Mouse (Mus musculus): ENCODE results near the gene Triobp.

Gene Triobp

GRCm38 (mm10) chr15:78947657-78948056, at the start of gene Triobp:
Triobp (plus strand) TSS chr15:78947724.
- peak; percentile 90 for DNase-seq (ENCODE audit: extremely low spot score)

- no peak for DNase-seq (ENCODE audit: extremely low spot score)
Observed at GRCm38 (mm10) chr15:78898507-78899001, 49.0 kb upstream of the Triobp start.

GRCm38 (mm10) chr15:78899409-78899739, 48.1 kb upstream of the Triobp start, which contains the start of gene Gm49510:
Gm49510 (plus strand) TSS chr15:78899667.
- DNase-seq (ENCODE audit: extremely low spot score): no peak

- peak; percentile 74 for DNase-seq (ENCODE audit: extremely low spot score)
Observed at GRCm38 (mm10) chr15:78899740-78900584, 47.6 kb upstream of the Triobp start, which contains the start of gene Sh3bp1. Sh3bp1 (plus strand) TSS chr15:78899768.

GRCm38 (mm10) chr15:78900585-78901421, 46.7 kb upstream of the Triobp start:
- DNase-seq (ENCODE audit: extremely low spot score): no peak

- DNase-seq (ENCODE audit: extremely low spot score): no peak
Observed at GRCm38 (mm10) chr15:78901422-78901789, 46.1 kb upstream of the Triobp start.

DNA sequence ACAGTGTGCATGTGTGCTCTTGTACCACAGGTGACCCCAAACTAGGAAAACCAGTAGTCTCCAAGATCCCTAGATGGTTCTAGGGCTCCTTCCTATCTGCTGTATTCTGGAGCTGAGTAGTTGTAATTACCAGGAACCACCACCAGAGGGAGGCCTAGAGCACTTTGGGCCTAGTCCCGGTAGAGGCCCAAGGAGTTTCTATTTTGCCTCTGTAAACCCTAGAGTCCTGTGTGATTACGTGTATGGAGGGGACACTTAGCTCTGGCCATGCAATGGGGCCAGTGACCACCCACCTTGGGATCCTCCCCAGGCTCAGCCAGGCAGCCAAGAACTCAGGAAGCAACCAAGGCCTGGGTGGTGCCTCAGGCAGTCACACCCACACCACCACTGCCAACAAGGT, 44.3 kb upstream of the Triobp start:
- peak; percentile 78 for DNase-seq (ENCODE audit: extremely low spot score)

DNA sequence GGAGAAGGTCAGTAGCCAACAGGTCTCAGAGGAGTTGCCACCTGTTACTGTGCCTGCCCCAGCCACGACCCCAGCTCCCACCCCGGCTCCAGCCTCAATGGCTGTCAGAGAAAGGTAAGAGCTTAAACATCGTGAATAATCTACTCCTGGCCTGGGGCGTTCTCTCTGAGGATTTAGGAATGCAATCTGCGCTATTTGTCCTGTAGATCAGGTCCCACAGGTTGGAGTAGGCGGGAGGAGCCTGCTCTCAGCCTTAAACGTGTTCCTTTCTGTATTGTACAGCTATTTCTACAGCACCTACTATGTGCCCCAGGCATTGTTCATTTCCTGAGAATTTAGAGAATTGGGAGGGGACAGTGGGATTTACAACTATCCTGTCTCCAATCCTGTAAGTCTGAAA, 39.1 kb upstream of the Triobp start:
- DNase-seq (ENCODE audit: extremely low spot score): no peak

GRCm38 (mm10) chr15:78908982-78909381, 38.5 kb upstream of the Triobp start:
- no peak for DNase-seq (ENCODE audit: extremely low spot score)

DNA sequence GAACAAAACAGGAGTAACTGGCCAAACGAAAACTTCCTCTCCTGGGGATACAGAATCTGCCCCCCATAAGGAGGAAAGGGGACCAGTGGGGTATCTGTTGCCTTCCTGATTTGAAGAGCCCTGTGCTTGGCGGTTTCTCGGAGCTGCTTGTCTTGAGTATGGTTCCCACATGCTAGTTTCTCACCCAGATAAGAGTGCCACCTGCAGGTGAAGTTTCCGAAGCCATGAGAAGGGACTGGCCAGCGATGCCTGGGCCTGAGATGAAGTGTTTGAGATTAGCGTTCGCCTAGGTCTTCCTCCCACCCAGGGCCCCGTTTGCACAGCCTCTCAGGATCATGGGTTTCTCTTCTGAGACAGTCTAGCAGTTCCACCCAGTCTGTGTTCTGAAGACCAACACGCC, 35.5 kb upstream of the Triobp start:
- DNase-seq (ENCODE audit: extremely low spot score): no peak

- peak; percentile 97 for DNase-seq (ENCODE audit: extremely low spot score)
Observed at GRCm38 (mm10) chr15:78913632-78914090, 33.9 kb upstream of the Triobp start, which contains the start of gene Pdxp. Pdxp (plus strand) TSS chr15:78913919.

GRCm38 (mm10) chr15:78914091-78914822, 33.3 kb upstream of the Triobp start:
- DNase-seq (ENCODE audit: extremely low spot score): peak; percentile 51

DNA sequence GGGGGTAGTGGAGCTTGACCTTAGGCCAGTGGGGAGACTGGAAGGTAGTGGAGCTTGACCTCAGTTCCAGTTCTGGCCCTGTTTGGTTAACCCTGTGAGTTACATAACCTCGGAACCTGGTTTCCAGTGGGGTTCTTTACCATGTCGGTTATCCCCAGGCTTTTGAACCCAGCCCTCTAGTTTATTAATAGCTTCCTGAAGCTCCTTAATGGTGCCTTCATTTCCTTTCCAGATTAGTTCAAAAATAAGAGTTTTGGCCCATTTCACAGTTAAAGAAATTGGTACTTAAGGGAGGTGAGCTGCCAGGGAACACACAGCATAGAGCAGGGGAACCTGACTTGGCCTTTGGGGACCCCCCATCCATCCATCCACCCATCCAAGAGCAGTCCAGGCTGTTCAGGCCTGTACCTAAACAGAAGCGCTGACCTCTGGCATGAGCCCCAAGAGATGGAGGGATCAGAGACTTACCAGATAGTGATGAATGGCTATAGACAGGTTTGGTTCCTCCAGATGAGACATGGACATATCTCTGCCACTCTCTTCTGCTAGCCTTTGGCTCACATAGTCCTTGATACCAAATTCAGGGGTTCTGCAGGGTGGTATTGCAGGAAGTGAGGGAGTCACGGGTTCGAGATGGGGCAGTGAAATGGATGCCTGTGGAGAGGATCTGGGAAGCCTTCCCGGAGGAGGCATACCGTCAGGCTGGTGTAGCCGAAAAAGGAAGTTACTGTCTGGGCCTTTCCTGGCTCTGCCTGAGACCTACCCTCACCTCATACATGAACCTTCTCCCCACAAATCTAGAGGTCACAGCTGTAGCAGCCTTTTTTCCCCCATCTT, 32.5 kb upstream of the Triobp start:
- no peak for DNase-seq (ENCODE audit: extremely low spot score)

DNA sequence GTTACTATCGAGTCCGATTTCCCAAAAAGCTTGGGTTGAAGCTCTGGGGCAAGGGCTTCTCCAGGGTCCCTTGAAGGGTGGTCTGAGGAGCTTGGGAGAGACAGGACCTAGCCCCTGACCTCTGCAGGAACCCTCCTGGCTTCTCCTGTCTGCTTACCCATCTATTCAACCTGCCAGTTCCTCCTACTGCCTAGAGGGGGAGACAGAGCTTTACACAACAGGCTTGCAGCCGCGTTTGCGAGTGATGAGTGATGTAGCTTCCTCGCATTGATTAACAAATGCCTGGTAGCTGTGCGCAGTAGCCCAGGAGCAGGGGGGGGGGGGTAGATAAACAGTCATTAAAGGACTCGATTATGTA, 31.9 kb upstream of the Triobp start:
- peak; percentile 70 for DNase-seq (ENCODE audit: extremely low spot score)

DNA sequence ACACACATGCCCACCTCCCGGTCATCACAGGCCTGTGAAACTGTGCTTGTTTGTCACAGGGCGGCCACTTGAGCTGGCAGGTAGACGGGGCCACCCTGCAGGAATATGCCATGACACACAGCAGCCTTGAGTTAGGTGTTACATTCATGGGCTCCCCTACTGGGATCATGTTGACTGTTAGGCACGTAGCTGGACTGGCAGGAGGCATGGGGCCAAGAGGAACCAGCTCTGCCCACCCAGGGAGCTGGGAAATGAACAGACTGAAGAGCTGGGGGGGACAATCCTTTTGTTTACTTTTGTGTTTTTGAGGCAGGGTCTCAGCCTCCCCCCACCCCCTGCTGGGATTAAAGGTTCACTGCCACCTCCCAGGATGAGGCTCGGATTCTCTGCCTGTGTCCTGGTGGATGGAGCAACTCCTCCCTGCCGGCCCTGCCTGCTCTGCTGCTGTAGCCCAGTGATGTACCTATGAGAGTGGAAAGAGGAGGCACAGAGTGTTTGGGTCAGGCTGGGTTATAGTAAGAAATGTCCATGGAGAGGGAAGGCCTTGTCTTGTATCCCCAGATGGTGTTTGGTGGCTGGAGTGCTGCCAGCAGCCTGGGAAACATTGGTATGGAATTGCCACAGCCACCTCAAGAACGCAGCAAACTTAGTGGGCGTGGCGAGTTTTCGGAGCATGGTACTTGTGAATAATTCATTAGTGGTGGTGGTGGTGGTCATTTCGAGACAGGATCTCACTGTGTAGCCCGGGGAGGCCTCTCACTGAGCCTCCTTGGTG, 31.3 kb upstream of the Triobp start:
- no peak for DNase-seq (ENCODE audit: extremely low spot score)

DNA sequence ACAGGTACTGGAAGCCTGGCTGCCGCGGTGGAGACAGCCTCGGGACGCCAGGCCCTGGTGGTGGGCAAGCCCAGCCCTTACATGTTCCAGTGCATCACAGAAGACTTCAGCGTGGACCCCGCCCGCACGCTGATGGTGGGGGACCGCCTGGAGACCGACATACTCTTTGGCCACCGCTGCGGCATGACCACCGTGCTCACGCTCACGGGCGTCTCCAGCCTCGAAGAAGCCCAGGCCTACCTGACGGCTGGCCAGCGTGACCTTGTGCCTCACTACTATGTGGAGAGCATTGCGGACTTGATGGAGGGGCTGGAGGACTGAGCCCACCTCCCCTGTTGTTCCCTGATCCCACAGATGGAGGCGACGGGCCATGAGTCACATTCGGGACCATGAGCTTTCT, 29.4 kb upstream of the Triobp start:
- DNase-seq (ENCODE audit: extremely low spot score): no peak

DNA sequence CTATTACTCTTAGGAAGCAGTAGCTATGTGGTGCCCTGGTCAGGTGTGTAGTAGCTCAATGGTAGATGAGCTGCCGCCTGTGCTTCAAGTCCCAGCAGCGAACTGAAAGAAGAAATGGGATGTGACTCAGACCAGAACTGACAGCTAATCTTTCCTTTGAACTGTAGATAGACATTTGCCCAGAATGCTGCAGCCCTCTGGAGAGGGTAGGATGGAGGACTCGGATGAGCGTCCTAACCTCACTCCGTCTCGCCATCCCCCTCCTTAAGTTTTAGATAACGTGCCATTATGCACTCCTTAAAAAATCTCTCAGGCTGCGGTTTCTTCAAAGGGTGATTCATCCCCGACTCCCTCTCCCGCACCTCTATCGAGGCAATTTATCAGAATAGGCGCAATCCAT, 27.6 kb upstream of the Triobp start:
- DNase-seq (ENCODE audit: extremely low spot score): no peak

DNA sequence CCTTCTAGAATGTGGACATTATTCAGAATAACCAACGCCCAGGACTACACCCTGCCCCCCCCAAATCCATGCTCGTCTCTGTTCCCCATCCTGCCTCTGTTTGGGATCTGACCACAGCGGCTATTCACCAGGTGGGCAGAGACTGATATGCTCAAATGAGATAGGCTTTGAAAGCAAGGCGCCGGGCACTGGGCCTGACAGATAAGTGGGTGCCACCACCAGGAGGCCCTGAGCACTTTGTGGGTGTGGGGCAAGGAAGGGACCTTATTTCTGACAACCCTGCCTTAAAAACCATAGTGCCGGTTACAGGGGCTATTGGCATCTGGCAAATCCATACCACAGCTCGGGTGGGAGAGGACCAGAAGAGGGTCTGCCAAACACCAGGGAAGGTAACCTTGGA, 24.8 kb upstream of the Triobp start:
- DNase-seq (ENCODE audit: extremely low spot score): no peak

- no peak for DNase-seq (ENCODE audit: extremely low spot score)
Observed at GRCm38 (mm10) chr15:78923585-78923984, 23.9 kb upstream of the Triobp start.

DNA sequence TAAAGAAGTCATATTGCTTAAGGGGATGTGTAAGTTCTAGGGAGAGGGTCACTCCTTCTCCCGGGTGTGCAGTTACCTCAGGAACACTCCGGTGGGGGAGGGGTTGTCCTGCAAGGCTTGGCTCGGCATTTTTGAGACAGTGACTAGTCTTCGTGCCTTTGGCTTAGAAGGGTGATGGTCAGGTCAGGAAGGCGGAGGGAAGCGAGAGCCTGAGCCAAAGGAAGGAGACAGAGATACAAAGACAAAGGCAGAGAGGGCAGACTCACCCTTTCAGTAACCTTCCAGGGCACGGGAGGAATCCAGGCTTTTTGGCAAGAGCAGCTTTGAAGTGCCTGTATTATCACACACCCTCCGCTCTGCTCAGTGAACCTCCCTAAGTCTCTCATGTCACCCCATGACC, 22.4 kb upstream of the Triobp start:
- DNase-seq (ENCODE audit: extremely low spot score): no peak
